Mouse (Mus musculus) limb, embryonic 14.5 days (tissue): Measurements from ENCODE around the gene Prkcb. TPM values are rescaled to one million over a fixed set of nuclear protein-coding genes. Genes with fewer than 3 reads are reported as not detected.

Experiments
- ATAC-seq: fragments of 200-750 bp; cut with Nextera tagmentation; 2 replicates; pipeline ENCODE4 v1.8.0; 2017; ENCODE audit warnings: low read depth, moderate number of reproducible peaks, moderate TSS enrichment; ENCODE audit not compliant: low FRiP score
- DNase-seq: peaks from one replicate; pipeline ENCODE4 v3.0.0-alpha.2; 2015; ENCODE audit warnings: low spot score
- H3K27ac ChIP-seq: fragments of 300-500 bp; sonication (generic); replicated peaks from 2 replicates; pipeline ENCODE4 v1.5.1; 2014; ENCODE audit warnings: low read depth, mild to moderate bottlenecking, low read length, moderate library complexity, mixed read lengths
- H3K27me3 ChIP-seq: fragments of 300-500 bp; sonication (generic); 2 replicates; pipeline ENCODE4 v1.6.1; 2014; ENCODE audit warnings: low read length, mixed read lengths; ENCODE audit not compliant: control insufficient read depth, insufficient read depth
- H3K36me3 ChIP-seq: fragments of 300-500 bp; sonication (generic); 2 replicates; pipeline ENCODE4 v1.6.1; 2014; ENCODE audit warnings: mild to moderate bottlenecking, low read length, moderate library complexity, mixed read lengths; ENCODE audit not compliant: control insufficient read depth, insufficient read depth
- H3K4me1 ChIP-seq: fragments of 300-500 bp; sonication (generic); 2 replicates; pipeline ENCODE4 v1.6.1; 2014; ENCODE audit warnings: antibody characterized with exemption, low read length, mixed read lengths; ENCODE audit not compliant: control insufficient read depth, insufficient read depth
- H3K4me2 ChIP-seq: fragments of 300-500 bp; sonication (generic); replicated peaks from 2 replicates; pipeline ENCODE4 v1.6.1; 2014; ENCODE audit warnings: low read depth, mild to moderate bottlenecking, low read length, moderate library complexity; ENCODE audit not compliant: severe bottlenecking
- H3K4me3 ChIP-seq: fragments of 300-500 bp; sonication (generic); replicated peaks from 2 replicates; pipeline ENCODE4 v1.5.1; 2014; ENCODE audit warnings: low read length
- H3K9ac ChIP-seq: fragments of 300-500 bp; sonication (generic); 2 replicates; pipeline ENCODE4 v1.6.1; 2014; ENCODE audit warnings: mild to moderate bottlenecking, low read depth, low read length, moderate library complexity; ENCODE audit not compliant: severe bottlenecking
- H3K9me3 ChIP-seq: fragments of 300-500 bp; sonication (generic); 2 replicates; pipeline ENCODE4 v1.6.1; 2016; ENCODE audit warnings: low read length; ENCODE audit not compliant: control insufficient read depth
- POLR2A ChIP-seq: fragments of 200-500 bp; IDR thresholded peaks from 2 replicates; pipeline ENCODE4 v1.8.0; 2012; ENCODE audit warnings: inconsistent platforms, mild to moderate bottlenecking, moderate library complexity, borderline replicate concordance; ENCODE audit not compliant: insufficient read depth, insufficient read length; ENCODE audit errors: extremely low read depth
- WGBS: fragments of 180-500 bp; shearing (Covaris S2); extraction: QIAGEN DNeasy Blood & Tissue Kit; methylation state at CpG from one replicate; pipeline ENCODE4 v1.1.7; 2014; 5-methylcytosine and 5-hydroxymethylcytosine counted together
- polyA plus RNA-seq, 2 experiments: library from polyadenylated mRNA; depleted of rRNA in 1 of 2; stranded (reverse) in 1 of 2; unstranded in 1 of 2; fragments of >200 nt; fragmentation: Nextera tagmentation in 1 of 2; extraction: Ambion mirVana in 1 of 2; gene quantifications; 2 replicates each; pipeline versions ENCODE4 v1.2.1 to v1.2.3; 2012 to 2014

The Prkcb gene
- polyA plus RNA-seq, 2 experiments, result 6.2 to 10.3 TPM

DNA sequence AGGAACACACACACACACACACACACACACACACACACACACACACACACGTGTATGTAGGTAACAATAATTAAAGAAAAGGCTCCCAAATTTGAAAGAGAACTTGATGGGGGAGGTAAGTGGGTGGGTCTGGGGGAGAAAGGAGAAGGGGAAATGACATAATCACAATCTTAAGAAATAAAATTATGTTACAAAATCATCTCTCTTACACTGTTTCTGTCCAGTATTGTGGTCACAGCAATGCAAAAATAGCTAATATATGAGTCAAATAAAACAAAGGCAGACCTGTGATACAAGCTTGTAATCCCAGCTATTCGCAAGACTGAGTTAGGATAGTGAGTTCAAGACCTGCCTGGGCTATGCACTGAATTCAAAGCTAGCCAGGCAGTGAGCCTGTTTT, 94.7 kb downstream of the Prkcb start:
- H3K4me3 ChIP-seq, result no peak overlapping the region
- H3K36me3 ChIP-seq, result no peaks in the 10 kb centered on the region
- no peak overlapping the region for H3K27ac ChIP-seq
- no peak for TF ChIP-seq POLR2A
- H3K9ac ChIP-seq, result no peak overlapping the region
- ATAC-seq (no peak), DNase-seq (no peak)
- no peaks in the 10 kb centered on the region for H3K27me3 ChIP-seq
- H3K9me3 ChIP-seq, result no peaks in the 10 kb centered on the region
- H3K4me1 ChIP-seq, result peaks cover 6% of the 10 kb centered on the region; the same call in 1 of the 2 replicates
- no peak overlapping the region for H3K4me2 ChIP-seq
- 86% methylated on average over 2 of the region's 2 CpGs for WGBS

DNA sequence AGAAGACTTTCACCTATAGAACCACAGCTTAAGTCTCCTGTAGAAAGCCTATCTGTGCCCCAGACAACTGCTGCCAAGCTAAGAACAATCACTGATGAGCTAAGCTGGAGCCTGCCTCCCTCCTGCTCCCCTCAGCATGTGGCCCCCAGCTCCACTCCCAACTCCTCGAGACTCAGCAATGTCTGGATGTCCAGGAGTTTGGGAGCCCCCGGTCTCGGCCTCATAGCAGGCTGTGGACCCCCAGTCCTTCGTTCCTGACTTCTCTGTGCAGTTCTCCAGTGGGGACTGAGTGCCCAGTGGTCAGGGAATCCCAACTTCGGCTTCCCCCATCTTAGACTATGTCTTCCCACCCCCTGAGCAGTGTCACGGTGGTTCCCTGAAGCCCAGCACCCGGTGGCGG, 96.3 kb downstream of the Prkcb start:
- ATAC-seq, result no peak
- Histone ChIP-seq H3K4me1 (no peaks in the 10 kb centered on the region), H3K4me3 (no peak overlapping the region), H3K27me3 (no peaks in the 10 kb centered on the region), H3K9ac (no peak overlapping the region), H3K27ac (no peak overlapping the region), H3K9me3 (no peaks in the 10 kb centered on the region), H3K4me2 (no peak overlapping the region), H3K36me3 (no peaks in the 10 kb centered on the region)
- WGBS, result 90% methylated on average over 8 of the region's 8 CpGs
- no peak for DNase-seq
- no peak for TF ChIP-seq POLR2A

DNA sequence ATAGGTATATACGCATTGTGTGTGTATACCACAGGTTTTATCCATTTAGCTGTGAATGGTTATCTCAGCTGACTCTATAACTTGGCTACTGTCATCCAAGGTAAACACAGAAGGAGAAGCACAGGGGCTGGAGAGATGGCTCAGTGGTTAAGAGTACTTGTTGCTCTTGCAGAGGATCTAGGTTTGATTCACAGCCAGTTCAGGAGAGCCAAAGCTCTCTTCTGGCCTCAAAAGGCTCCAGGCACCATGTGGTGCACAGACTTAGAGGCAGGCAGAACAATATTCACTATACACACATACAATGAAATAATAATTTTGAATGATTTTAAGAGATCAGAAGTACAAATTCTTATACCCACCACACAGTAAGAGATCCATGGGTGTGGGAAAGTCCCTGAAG, 98.0 kb downstream of the Prkcb start:
- no peaks in the 10 kb centered on the region for H3K36me3 ChIP-seq
- no peak for ATAC-seq
- 100% methylated on average over 1 of the region's 1 CpGs for WGBS

DNA sequence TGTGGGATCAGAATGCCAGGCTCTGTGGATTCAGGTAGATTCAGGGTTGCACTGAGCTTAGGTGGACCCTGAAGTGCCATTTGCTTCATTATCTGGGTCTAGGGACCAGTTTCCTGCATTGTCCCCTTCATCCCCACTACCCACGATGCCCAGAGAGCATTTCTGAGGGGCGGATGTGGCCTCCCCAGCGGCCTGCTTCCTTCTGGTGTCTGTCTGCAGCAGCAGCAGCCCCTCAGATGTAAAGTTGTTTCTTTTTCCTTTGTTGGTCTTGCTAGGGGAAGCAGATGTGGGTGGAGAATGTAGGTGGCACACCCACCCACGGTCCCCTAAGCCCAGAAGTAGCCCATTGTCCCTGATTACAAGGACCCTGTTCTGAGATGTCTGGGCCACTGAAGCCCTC, 99.3 kb downstream of the Prkcb start:
- no peak for ATAC-seq
- no peak overlapping the region for H3K4me3 ChIP-seq
- no peak for DNase-seq
- H3K27ac ChIP-seq, result no peak overlapping the region
- H3K4me2 ChIP-seq, result no peak overlapping the region
- no peaks in the 10 kb centered on the region for H3K9me3 ChIP-seq
- TF ChIP-seq POLR2A, result no peak
- H3K36me3 ChIP-seq, result no peaks in the 10 kb centered on the region
- H3K4me1 ChIP-seq, result no peaks in the 10 kb centered on the region
- H3K9ac ChIP-seq, result no peak overlapping the region
- H3K27me3 ChIP-seq, result no peaks in the 10 kb centered on the region
- 73% methylated on average over 4 of the region's 4 CpGs for WGBS

More for the DNA sequence above, 98.0 kb downstream of the Prkcb start:
- H3K4me2 ChIP-seq, result no peak overlapping the region
- no peak overlapping the region for H3K9ac ChIP-seq
- H3K4me1 ChIP-seq, result no peaks in the 10 kb centered on the region
- no peak overlapping the region for H3K27ac ChIP-seq
- DNase-seq, result no peak
- H3K4me3 ChIP-seq, result no peak overlapping the region
- TF ChIP-seq POLR2A, result no peak
- H3K27me3 ChIP-seq, result no peaks in the 10 kb centered on the region
- no peaks in the 10 kb centered on the region for H3K9me3 ChIP-seq

DNA sequence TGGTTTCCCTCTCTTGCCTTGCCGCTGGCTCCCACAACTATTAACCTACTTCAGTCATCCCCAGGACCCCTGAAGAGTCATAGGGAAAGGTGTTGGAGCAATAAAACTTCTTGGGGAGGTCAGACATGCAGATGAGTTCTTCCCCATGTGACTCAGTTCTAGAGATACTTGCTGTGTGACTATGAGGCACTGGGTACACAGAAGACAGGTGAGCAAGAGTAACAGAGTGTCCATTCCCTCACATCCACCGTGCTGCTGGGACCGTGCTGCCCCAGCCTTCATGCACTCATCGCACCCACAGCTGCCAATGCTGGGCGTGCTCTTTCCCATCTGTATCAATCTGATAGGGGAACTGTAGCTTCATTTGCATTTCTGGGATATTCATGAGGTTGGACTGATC, 100.3 kb downstream of the Prkcb start:
- no peaks in the 10 kb centered on the region for H3K9me3 ChIP-seq
- no peak overlapping the region for H3K27ac ChIP-seq
- H3K4me3 ChIP-seq, result no peak overlapping the region
- WGBS, result 77% methylated on average over 5 of the region's 5 CpGs
- no peaks in the 10 kb centered on the region for H3K27me3 ChIP-seq
- no peak overlapping the region for H3K4me2 ChIP-seq
- no peak for DNase-seq
- no peak overlapping the region for H3K9ac ChIP-seq
- H3K4me1 ChIP-seq, result no peaks in the 10 kb centered on the region
- H3K36me3 ChIP-seq, result no peaks in the 10 kb centered on the region
- TF ChIP-seq POLR2A, result no peak
- ATAC-seq, result no peak

DNA sequence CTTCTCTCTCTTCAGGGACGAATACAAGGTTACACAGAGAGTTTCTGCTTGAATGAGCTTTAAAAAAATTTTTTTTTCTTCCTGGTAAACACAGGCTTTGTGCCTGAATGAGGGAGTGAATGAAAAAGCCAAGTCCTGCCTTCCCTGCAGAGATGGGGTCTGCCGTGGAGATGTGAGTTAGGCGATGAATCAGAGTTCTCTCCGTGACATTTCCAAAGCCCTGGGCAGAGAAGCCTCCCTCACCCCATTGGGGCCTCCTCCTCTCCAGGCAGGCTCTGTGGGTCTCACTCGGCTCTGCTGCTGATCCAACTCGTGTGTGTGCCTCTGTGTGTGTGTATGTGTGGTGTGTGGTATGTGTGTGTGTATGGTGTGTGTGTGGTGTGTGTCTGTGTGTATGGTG, 101.1 kb downstream of the Prkcb start:
- H3K36me3 ChIP-seq, result no peaks in the 10 kb centered on the region
- no peaks in the 10 kb centered on the region for H3K27me3 ChIP-seq
- DNase-seq (no peak), ATAC-seq (no peak)
- H3K27ac ChIP-seq, result no peak overlapping the region
- no peak for TF ChIP-seq POLR2A
- no peaks in the 10 kb centered on the region for H3K9me3 ChIP-seq
- H3K4me2 ChIP-seq, result no peak overlapping the region
- H3K9ac ChIP-seq, result no peak overlapping the region
- 45% methylated on average over 6 of the region's 6 CpGs for WGBS
- H3K4me3 ChIP-seq, result no peak overlapping the region
- no peaks in the 10 kb centered on the region for H3K4me1 ChIP-seq
